Mouse (Mus musculus) liver, embryonic 11.5 days (tissue): ENCODE data around the gene Eif5b. TPM values are rescaled to one million over a fixed set of nuclear protein-coding genes. Genes with fewer than 3 reads are reported as not detected.
A peak's percentile ranks its signal among the peaks of the same experiment; 100 is the strongest.

Experiments used
- ATAC-seq: fragments of 200-750 bp; cut with Nextera tagmentation; replicated peaks from 2 replicates; pipeline ENCODE4 v1.8.0; 2017; ENCODE audit warnings: moderate number of reproducible peaks, mild to moderate bottlenecking, moderate TSS enrichment, moderate library complexity; ENCODE audit not compliant: low FRiP score
- DNase-seq: peaks from one replicate; pipeline ENCODE4 v3.0.0-alpha.2; 2017; ENCODE audit warnings: low spot score
- H3K27ac ChIP-seq: fragments of 300-500 bp; sonication (generic); 2 replicates; pipeline ENCODE4 v1.5.1; 2014; ENCODE audit warnings: mild to moderate bottlenecking, low read depth, low read length, control low read depth
- H3K27me3 ChIP-seq: fragments of 300-500 bp; sonication (generic); replicated peaks from 2 replicates; pipeline ENCODE4 v1.6.1; 2014; ENCODE audit warnings: low read length, mixed read lengths; ENCODE audit not compliant: control insufficient read depth, insufficient read depth
- H3K36me3 ChIP-seq: fragments of 300-500 bp; sonication (generic); 2 replicates; pipeline ENCODE4 v1.6.1; 2014; ENCODE audit warnings: mild to moderate bottlenecking, low read length, moderate library complexity, mixed read lengths; ENCODE audit not compliant: control insufficient read depth, insufficient read depth
- H3K4me1 ChIP-seq: fragments of 300-500 bp; sonication (generic); replicated peaks from 2 replicates; pipeline ENCODE4 v1.6.1; 2014; ENCODE audit warnings: low read length, mixed read lengths; ENCODE audit not compliant: control insufficient read depth, insufficient read depth
- H3K4me2 ChIP-seq: fragments of 300-500 bp; sonication (generic); 2 replicates; pipeline ENCODE4 v1.6.1; 2014; ENCODE audit warnings: mild to moderate bottlenecking, control low read depth, moderate library complexity
- H3K4me3 ChIP-seq: fragments of 300-500 bp; sonication (generic); 2 replicates; pipeline ENCODE4 v1.5.1; 2014; ENCODE audit warnings: low read depth, low read length, control low read depth
- H3K9ac ChIP-seq: fragments of 300-500 bp; sonication (generic); 2 replicates; pipeline ENCODE4 v1.6.1; 2014; ENCODE audit warnings: low read depth, low read length, control low read depth
- H3K9me3 ChIP-seq: fragments of 300-500 bp; sonication (generic); 2 replicates; pipeline ENCODE4 v1.6.1; 2016; ENCODE audit warnings: low read length, inconsistent platforms, mixed read lengths; ENCODE audit not compliant: control insufficient read depth
- WGBS: fragments of 180-500 bp; shearing (Covaris S2); extraction: QIAGEN DNeasy Blood & Tissue Kit; methylation state at CpG from one replicate; pipeline ENCODE4 v1.1.7; 2014; 5-methylcytosine and 5-hydroxymethylcytosine counted together
- polyA plus RNA-seq: library from polyadenylated mRNA; unstranded; fragments of >200 nt; fragmentation: Nextera tagmentation; extraction: Ambion mirVana; gene quantifications from 2 replicates; pipeline ENCODE4 v1.2.1, GENCODE M21; 2014

Eif5b gene
- polyA plus RNA-seq, 1 experiment from 2014 or later = 40.1 TPM

GRCm38 (mm10) chr1:37998371-37999199 lies 775 bp downstream of the Eif5b start:
- peak; percentile 32 for ATAC-seq
- H3K27ac ChIP-seq = peak overlapping the region; percentile 93
- peaks cover 24% of the 10 kb centered on the region for H3K4me1 ChIP-seq
- H3K36me3 ChIP-seq = peaks cover 12% of the 10 kb centered on the region; the same call in 1 of the 2 replicates
- H3K27me3 ChIP-seq = no peaks in the 10 kb centered on the region
- H3K9me3 ChIP-seq = no peaks in the 10 kb centered on the region
- peak overlapping the region; percentile 94 for H3K4me3 ChIP-seq
- DNase-seq = no peak
- H3K9ac ChIP-seq = peak overlapping the region; percentile 91
- H3K4me2 ChIP-seq = peak overlapping the region; percentile 94
- WGBS = 3% methylated on average over 45 of the region's 47 CpGs

GRCm38 (mm10) chr1:37999552-37999951 lies 1.7 kb downstream of the Eif5b start:
- Histone ChIP-seq H3K9me3 (no peaks in the 10 kb centered on the region), H3K36me3 (peaks cover 9% of the 10 kb centered on the region; the same call in 1 of the 2 replicates), H3K4me3 (peak overlapping the region; percentile 94), H3K4me1 (peaks cover 33% of the 10 kb centered on the region), H3K9ac (peak overlapping the region; percentile 0; the same call in 1 of the 2 replicates), H3K4me2 (peak overlapping the region; percentile 94), H3K27me3 (no peaks in the 10 kb centered on the region), H3K27ac (peak overlapping the region; percentile 93)
- no peak for DNase-seq
- ATAC-seq = peak; percentile 12; the same call in 1 of the 2 replicates
- 38% methylated on average over 3 of the region's 3 CpGs for WGBS

- H3K27ac ChIP-seq = no peak overlapping the region
- no peak for ATAC-seq
- 54% methylated on average over 8 of the region's 8 CpGs for WGBS
- no peaks in the 10 kb centered on the region for H3K27me3 ChIP-seq
- no peak overlapping the region for H3K9ac ChIP-seq
- H3K4me1 ChIP-seq = peaks cover 33% of the 10 kb centered on the region
- H3K36me3 ChIP-seq = no peaks in the 10 kb centered on the region
- peak overlapping the region; percentile 36; the same call in 1 of the 2 replicates for H3K4me2 ChIP-seq
- DNase-seq = no peak
- no peaks in the 10 kb centered on the region for H3K9me3 ChIP-seq
- H3K4me3 ChIP-seq = 0 out of 2 replicates have a peak overlapping the region, but pooled peaks have one; percentile 0
Measured at GRCm38 (mm10) chr1:38000844-38001243, 3.0 kb downstream of the Eif5b start.

GRCm38 (mm10) chr1:38001956-38002355 lies 4.1 kb downstream of the Eif5b start:
- Histone ChIP-seq H3K9ac (no peak overlapping the region), H3K9me3 (no peaks in the 10 kb centered on the region), H3K4me1 (peaks cover 34% of the 10 kb centered on the region), H3K27me3 (no peaks in the 10 kb centered on the region), H3K4me2 (no peak overlapping the region), H3K27ac (no peak overlapping the region), H3K4me3 (no peak overlapping the region), H3K36me3 (no peaks in the 10 kb centered on the region)
- 87% methylated on average over 9 of the region's 9 CpGs for whole genome bisulfite sequencing
- DNase-seq (no peak), ATAC-seq (no peak)

GRCm38 (mm10) chr1:38003046-38003445 lies 5.2 kb downstream of the Eif5b start:
- Histone ChIP-seq H3K27ac (no peak overlapping the region), H3K36me3 (no peaks in the 10 kb centered on the region), H3K9ac (no peak overlapping the region), H3K4me1 (peaks cover 42% of the 10 kb centered on the region), H3K4me2 (no peak overlapping the region), H3K27me3 (no peaks in the 10 kb centered on the region), H3K4me3 (no peak overlapping the region), H3K9me3 (no peaks in the 10 kb centered on the region)
- ATAC-seq (no peak), DNase-seq (no peak)
- WGBS = 82% methylated on average over 3 of the region's 3 CpGs

- Histone ChIP-seq H3K4me1 (peaks cover 43% of the 10 kb centered on the region), H3K36me3 (no peaks in the 10 kb centered on the region), H3K4me3 (no peak overlapping the region), H3K4me2 (no peak overlapping the region; the same call in 1 of the 2 replicates), H3K27me3 (no peaks in the 10 kb centered on the region), H3K27ac (0 out of 2 replicates have a peak overlapping the region, but pooled peaks have one; percentile 28), H3K9me3 (no peaks in the 10 kb centered on the region), H3K9ac (no peak overlapping the region)
- ATAC-seq = no peak
- WGBS = 67% methylated on average over 3 of the region's 3 CpGs
- no peak for DNase-seq
Measured at GRCm38 (mm10) chr1:38006741-38007140, 8.9 kb downstream of the Eif5b start.

GRCm38 (mm10) chr1:38011647-38012046 lies 13.8 kb downstream of the Eif5b start:
- no peaks in the 10 kb centered on the region for H3K27me3 ChIP-seq
- peak; percentile 98 for ATAC-seq
- peak overlapping the region; percentile 50 for H3K4me2 ChIP-seq
- DNase-seq = peak; percentile 59
- H3K36me3 ChIP-seq = no peaks in the 10 kb centered on the region
- no peak overlapping the region for H3K4me3 ChIP-seq
- peaks cover 53% of the 10 kb centered on the region for H3K4me1 ChIP-seq
- H3K9me3 ChIP-seq = no peaks in the 10 kb centered on the region
- 38% methylated on average over 6 of the region's 6 CpGs for WGBS
- no peak overlapping the region for H3K9ac ChIP-seq
- H3K27ac ChIP-seq = peak overlapping the region; percentile 82

GRCm38 (mm10) chr1:38012104-38012503 lies 14.3 kb downstream of the Eif5b start:
- 65% methylated on average over 3 of the region's 3 CpGs for WGBS
- H3K36me3 ChIP-seq = no peaks in the 10 kb centered on the region
- peak overlapping the region; percentile 82 for H3K27ac ChIP-seq
- peaks cover 48% of the 10 kb centered on the region for H3K4me1 ChIP-seq
- H3K4me2 ChIP-seq = peak overlapping the region; percentile 50
- H3K4me3 ChIP-seq = no peak overlapping the region
- no peak for DNase-seq
- H3K9me3 ChIP-seq = no peaks in the 10 kb centered on the region
- H3K9ac ChIP-seq = no peak overlapping the region
- H3K27me3 ChIP-seq = no peaks in the 10 kb centered on the region
- ATAC-seq = peak; percentile 22; the same call in 1 of the 2 replicates
